Mouse (Mus musculus) olfactory bulb, adult 2 months (tissue): ENCODE measurements around the gene Smim8.

ENCODE experiments used
- CTCF ChIP-seq: fragments of 200-500 bp; IDR thresholded peaks from 2 replicates; pipeline ENCODE4 v1.5.1; 2012; ENCODE audit warnings: low read depth, mild to moderate bottlenecking, low read length, moderate library complexity; ENCODE audit not compliant: insufficient read depth
- POLR2A ChIP-seq: fragments of 200-500 bp; IDR thresholded peaks from 2 replicates; pipeline ENCODE4 v1.6.1; 2012; ENCODE audit warnings: mild to moderate bottlenecking, low read depth, low read length, moderate library complexity; ENCODE audit not compliant: insufficient read depth

- no peak for TF ChIP-seq CTCF
- no peak for TF ChIP-seq POLR2A
Measured at GRCm38 (mm10) chr4:34756163-34756562, 22.1 kb downstream of the Smim8 start, which contains the start of gene Gm136.
